Mouse (Mus musculus) CH12.LX (cell line): ENCODE results near the gene 4921517D22Rik. TPM values are rescaled to one million over a fixed set of nuclear protein-coding genes. Genes with fewer than 3 reads are reported as not detected.

Experiments used
- DNase-seq: peaks from one replicate; pipeline ENCODE4 v3.0.0-alpha.2; 2013; ENCODE audit errors: extremely low read depth
- H3K27ac ChIP-seq: 2 replicates; pipeline ENCODE4 v1.5.1; 2012; ENCODE audit warnings: low read depth, mild to moderate bottlenecking, control low read depth, moderate library complexity; ENCODE audit not compliant: insufficient read depth
- H3K27me3 ChIP-seq: replicated peaks from 2 replicates; pipeline ENCODE3; 2012; ENCODE audit warnings: inconsistent platforms
- H3K36me3 ChIP-seq, 2 experiments: replicated peaks in 1 of 2; 2 replicates each; pipeline versions ENCODE3 to v1.6.1; 2012; ENCODE audit warnings: inconsistent platforms in 1 of 2, low read length in 1 of 2, mild to moderate bottlenecking in 1 of 2, mixed read lengths in 1 of 2, moderate library complexity in 1 of 2; ENCODE audit not compliant: control insufficient read depth in 1 of 2, insufficient read depth in 1 of 2
- H3K4me1 ChIP-seq, 2 experiments: 2 replicates each; pipeline ENCODE4 v1.6.1; 2012; ENCODE audit warnings: inconsistent platforms in 1 of 2, moderate library complexity in 1 of 2; ENCODE audit not compliant: insufficient read depth in 2 of 2, control insufficient read depth in 1 of 2
- H3K4me2 ChIP-seq: 2 replicates; pipeline ENCODE4 v1.6.1; 2012; ENCODE audit warnings: low read depth, mild to moderate bottlenecking, control low read depth; ENCODE audit not compliant: poor library complexity, insufficient read depth, severe bottlenecking
- H3K4me3 ChIP-seq, 3 experiments: fragments of 150-350 bp in 1 of 3; sonication (generic) in 1 of 3; replicated peaks in 1 of 3; 2 replicates each; pipeline versions ENCODE3 to v1.5.1; 2011 to 2012; ENCODE audit warnings: low read depth in 2 of 3, low read length in 2 of 3, mild to moderate bottlenecking in 2 of 3, moderate library complexity in 2 of 3, control low read depth in 1 of 3, improper control_type of control experiment in 1 of 3, inconsistent platforms in 1 of 3, mixed read lengths in 1 of 3; ENCODE audit not compliant: poor library complexity in 1 of 3
- H3K79me2 ChIP-seq: replicated peaks from 2 replicates; pipeline ENCODE4 v1.6.1; 2012; ENCODE audit warnings: mild to moderate bottlenecking, moderate library complexity; ENCODE audit not compliant: control insufficient read depth, poor library complexity, insufficient read depth, severe bottlenecking; ENCODE audit errors: extremely low read depth
- H3K9ac ChIP-seq: 2 replicates; pipeline ENCODE4 v1.6.1; 2012; ENCODE audit warnings: low read depth, mild to moderate bottlenecking, control low read depth, moderate library complexity; ENCODE audit not compliant: insufficient read depth
- H3K9me3 ChIP-seq: replicated peaks from 2 replicates; pipeline ENCODE3; 2012; ENCODE audit warnings: low read length, inconsistent platforms, mixed read lengths
- CTCF ChIP-seq, 2 experiments: IDR thresholded peaks in 1 of 2; conservative IDR thresholded peaks in 1 of 2; 2 replicates each; pipeline ENCODE4 v1.5.1; 2011 to 2012; ENCODE audit warnings: low read depth in 2 of 2, low read length in 2 of 2, improper control_type of control experiment in 1 of 2, inconsistent platforms in 1 of 2, mild to moderate bottlenecking in 1 of 2, moderate library complexity in 1 of 2
- GABPA ChIP-seq: IDR thresholded peaks from 2 replicates; pipeline ENCODE4 v1.6.1; 2012; ENCODE audit warnings: low read depth, low read length, improper control_type of control experiment, inconsistent platforms; ENCODE audit not compliant: insufficient replicate concordance
- HCFC1 ChIP-seq: IDR thresholded peaks from 2 replicates; pipeline ENCODE4 v1.6.1; 2012; ENCODE audit warnings: low read depth, mild to moderate bottlenecking, inconsistent platforms, low read length, improper control_type of control experiment
- IRF4 ChIP-seq: IDR thresholded peaks from 2 replicates; pipeline ENCODE4 v1.6.1; 2014; ENCODE audit warnings: low read depth, mild to moderate bottlenecking, inconsistent platforms, low read length, improper control_type of control experiment
- MAFK ChIP-seq: IDR thresholded peaks from 2 replicates; pipeline ENCODE4 v1.6.1; 2011; ENCODE audit warnings: low read length, improper control_type of control experiment; ENCODE audit not compliant: insufficient replicate concordance
- MAX ChIP-seq: IDR thresholded peaks from 2 replicates; pipeline ENCODE4 v1.6.1; 2011; ENCODE audit warnings: low read length, improper control_type of control experiment
- MAZ ChIP-seq: IDR thresholded peaks from 2 replicates; pipeline ENCODE4 v1.6.1; 2012; ENCODE audit warnings: low read depth, mild to moderate bottlenecking, inconsistent platforms, low read length, improper control_type of control experiment, moderate library complexity
- MXI1 ChIP-seq: IDR thresholded peaks from 2 replicates; pipeline ENCODE4 v1.6.1; 2011; ENCODE audit warnings: mild to moderate bottlenecking, low read depth, low read length, improper control_type of control experiment
- MYC ChIP-seq: IDR thresholded peaks from 2 replicates; pipeline ENCODE4 v1.6.1; 2011; ENCODE audit warnings: low read depth, mild to moderate bottlenecking, improper control_type of control experiment, low read length
- NELFE ChIP-seq: IDR thresholded peaks from 2 replicates; pipeline ENCODE4 v1.6.1; 2011; ENCODE audit warnings: low read depth, low read length, improper control_type of control experiment
- POLR2AphosphoS2 ChIP-seq: IDR thresholded peaks from 2 replicates; pipeline ENCODE4 v1.6.1; 2011; ENCODE audit warnings: low read depth, low read length, improper control_type of control experiment
- RAD21 ChIP-seq: IDR thresholded peaks from 2 replicates; pipeline ENCODE4 v1.6.1; 2011; ENCODE audit warnings: low read depth, mild to moderate bottlenecking, low read length, improper control_type of control experiment, moderate library complexity
- SIN3A ChIP-seq: IDR thresholded peaks from 2 replicates; pipeline ENCODE4 v1.6.1; 2012; ENCODE audit warnings: low read length, improper control_type of control experiment, inconsistent platforms
- SMC3 ChIP-seq: IDR thresholded peaks from 2 replicates; pipeline ENCODE4 v1.6.1; 2011; ENCODE audit warnings: low read depth, low read length, improper control_type of control experiment
- USF1 ChIP-seq: IDR thresholded peaks from 2 replicates; pipeline ENCODE4 v1.6.1; 2014; ENCODE audit warnings: low read depth, mild to moderate bottlenecking, inconsistent platforms, low read length, improper control_type of control experiment
- USF2 ChIP-seq: conservative IDR thresholded peaks from 2 replicates; pipeline ENCODE4 v1.6.1; 2011; ENCODE audit warnings: low read depth, low read length, improper control_type of control experiment
- ZC3H11A ChIP-seq: IDR thresholded peaks from 2 replicates; pipeline ENCODE4 v1.6.1; 2012; ENCODE audit warnings: low read depth, mild to moderate bottlenecking, inconsistent platforms, low read length, improper control_type of control experiment
- ZKSCAN1 ChIP-seq: IDR thresholded peaks from 2 replicates; pipeline ENCODE4 v1.6.1; 2012; ENCODE audit warnings: low read depth, inconsistent platforms, low read length, improper control_type of control experiment, borderline replicate concordance
- ZMIZ1 ChIP-seq: IDR thresholded peaks from 2 replicates; pipeline ENCODE4 v1.6.1; 2012; ENCODE audit warnings: low read depth, mild to moderate bottlenecking, inconsistent platforms, low read length, improper control_type of control experiment
- dilution Hi-C: fragments of 300-500 bp; cut with MboI; formaldehyde crosslinking; loops from 2 replicates; pipeline ENCODE4 v1.14.3; 2020; ENCODE audit warnings: low sequenced_read_pairs; ENCODE audit not compliant: extremely low pct_unique_long_range_greater_than_20kb, extremely low pct_ligation_motif_present
- in situ Hi-C: fragments of 300-500 bp; cut with MboI; formaldehyde crosslinking; loops from 3 replicates; pipeline ENCODE4 v1.14.3; 2019; ENCODE audit warnings: low sequenced_read_pairs, low pct_ligation_motif_present, low pct_unique_long_range_greater_than_20kb, mixed read lengths
- polyA plus RNA-seq: library from polyadenylated mRNA; unstranded; fragments of >175 nt; gene quantifications from 2 replicates; pipeline ENCODE4 v1.2.1, GENCODE M21; 2012; ENCODE audit warnings: low read depth; ENCODE audit not compliant: insufficient read length
- total RNA-seq, 2 experiments: library from RNA; depleted of rRNA; stranded (reverse); fragments of 300-350 nt in 1 of 2; fragments of >200 nt in 1 of 2; gene quantifications; 2 replicates each; pipeline ENCODE4 v1.2.3; 2012 to 2014

The 4921517D22Rik gene
- total and polyA plus RNA-seq, 3 experiments: not detected

- TF ChIP-seq ZC3H11A (no peak), MAX (no peak), SIN3A (no peak), POLR2AphosphoS2 (no peak), MAZ (no peak), GABPA (no peak), NELFE (no peak)
- TF ChIP-seq, all 38 proteins: peak for 0
Measured at GRCm38 (mm10) chr13:59691478-59691877, 2.4 kb downstream of the 4921517D22Rik start.

GRCm38 (mm10) chr13:59690576-59690975, 3.3 kb downstream of the 4921517D22Rik start:
- in situ Hi-C loops: no loop called here
- TF ChIP-seq ZKSCAN1 (no peak), ZMIZ1 (no peak), IRF4 (no peak), USF2 (no peak), USF1 (no peak), HCFC1 (no peak), MXI1 (no peak), MAFK (no peak), MYC (no peak), SMC3 (peak; percentile 45), RAD21 (peak; percentile 24), CTCF (conservative IDR thresholded peaks at IDR 0.05 in 1 of 2, IDR thresholded peaks at IDR 0.05 in 1 of 2; ENCODE audit: low read depth in 2 of 2, low read length in 2 of 2) (peak in 1 of 2 experiments; percentile 45; a peak in 2 of 4 replicates)
- TF ChIP-seq, all 38 proteins: peak for 3
- Histone ChIP-seq H3K27ac (no peak overlapping the region), H3K79me2 (no peaks in the 10 kb centered on the region), H3K4me1 (no peaks in the 10 kb centered on the region; a peak in 1 of 4 replicates), H3K4me3 (no peak overlapping the region), H3K9ac (no peak overlapping the region), H3K36me3 (no peaks in the 10 kb centered on the region), H3K27me3 (peaks cover 5% of the 10 kb centered on the region), H3K9me3 (peaks cover 3% of the 10 kb centered on the region), H3K4me2 (no peak overlapping the region)
- dilution Hi-C loops: no loop called here
- no peak for DNase-seq

More at GRCm38 (mm10) chr13:59691478-59691877, 2.4 kb downstream of the 4921517D22Rik start:
- H3K27ac ChIP-seq: no peak overlapping the region
- no peaks in the 10 kb centered on the region for H3K79me2 ChIP-seq
- H3K27me3 ChIP-seq: peaks cover 5% of the 10 kb centered on the region
- no peak overlapping the region for H3K9ac ChIP-seq
- no peak overlapping the region for H3K4me3 ChIP-seq
- in situ Hi-C loops: no loop called here
- peaks cover 3% of the 10 kb centered on the region for H3K9me3 ChIP-seq
- dilution Hi-C loops: no loop called here
- no peaks in the 10 kb centered on the region for H3K36me3 ChIP-seq
- no peak for DNase-seq
- no peak overlapping the region for H3K4me2 ChIP-seq
- no peaks in the 10 kb centered on the region for H3K4me1 ChIP-seq
